Mouse (Mus musculus) lung, postnatal 0 days (tissue): ENCODE measurements around the gene Flrt1. TPM values are rescaled to one million over a fixed set of nuclear protein-coding genes. Genes with fewer than 3 reads are reported as not detected.
A peak's percentile ranks its signal among the peaks of the same experiment; 100 is the strongest.
"Not testable (repeated sequence)": the region's sequence is repeated elsewhere in the genome, so short reads cannot be mapped to it uniquely, and the experiment has no call there.

Source experiments
- ATAC-seq: fragments of 200-750 bp; cut with Nextera tagmentation; 2 replicates; pipeline ENCODE4 v1.8.0; 2017; ENCODE audit warnings: moderate library complexity
- DNase-seq: peaks from one replicate; pipeline ENCODE4 v3.0.0-alpha.2; 2016; ENCODE audit warnings: low spot score
- H3K27ac ChIP-seq: fragments of 300-500 bp; sonication (generic); 2 replicates; pipeline ENCODE4 v1.5.1; 2014; ENCODE audit warnings: antibody characterized with exemption, mild to moderate bottlenecking, low read length, mixed read lengths
- H3K27me3 ChIP-seq: fragments of 300-500 bp; sonication (generic); replicated peaks from 2 replicates; pipeline ENCODE4 v1.6.1; 2014; ENCODE audit warnings: low read length, mixed read lengths; ENCODE audit not compliant: insufficient read depth
- H3K36me3 ChIP-seq: fragments of 300-500 bp; sonication (generic); 2 replicates; pipeline ENCODE4 v1.6.1; 2014; ENCODE audit warnings: low read length, mixed read lengths; ENCODE audit not compliant: insufficient read depth
- H3K4me1 ChIP-seq: fragments of 300-500 bp; sonication (generic); 2 replicates; pipeline ENCODE4 v1.6.1; 2014; ENCODE audit warnings: antibody characterized with exemption, low read depth, low read length, mixed read lengths; ENCODE audit not compliant: insufficient read depth
- H3K4me2 ChIP-seq: fragments of 300-500 bp; sonication (generic); replicated peaks from 2 replicates; pipeline ENCODE4 v1.6.1; 2014; ENCODE audit warnings: low read depth, mild to moderate bottlenecking, low read length, moderate library complexity, mixed read lengths
- H3K4me3 ChIP-seq: fragments of 300-500 bp; sonication (generic); 2 replicates; pipeline ENCODE4 v1.5.1; 2014; ENCODE audit warnings: low read depth, low read length
- H3K9ac ChIP-seq: fragments of 300-500 bp; sonication (generic); replicated peaks from 2 replicates; pipeline ENCODE4 v1.6.1; 2014; ENCODE audit warnings: low read depth, mild to moderate bottlenecking
- H3K9me3 ChIP-seq: fragments of 300-500 bp; sonication (generic); 2 replicates; pipeline ENCODE4 v1.6.1; 2016; ENCODE audit warnings: low read length, mixed read lengths
- CTCF ChIP-seq: IDR thresholded peaks from 2 replicates; pipeline ENCODE4 v1.5.1; 2016; ENCODE audit warnings: antibody characterized with exemption, mild to moderate bottlenecking
- EP300 ChIP-seq: IDR thresholded peaks from 2 replicates; pipeline ENCODE4 v1.6.1; 2016; ENCODE audit warnings: antibody characterized with exemption, mild to moderate bottlenecking, control low read depth
- WGBS: fragments of 180-500 bp; shearing (Covaris S2); extraction: QIAGEN DNeasy Blood & Tissue Kit; methylation state at CpG from one replicate; pipeline ENCODE4 v1.1.7; 2014; 5-methylcytosine and 5-hydroxymethylcytosine counted together
- polyA plus RNA-seq: library from polyadenylated mRNA; unstranded; fragments of >200 nt; fragmentation: Nextera tagmentation; extraction: Ambion mirVana; gene quantifications from 2 replicates; pipeline ENCODE4 v1.2.1, GENCODE M21; 2015

Flrt1 gene
- polyA plus RNA-seq, 1 experiment from 2014 or later = 0.17 TPM

- WGBS = 3% methylated on average over 16 of the region's 16 CpGs
- Histone ChIP-seq H3K9ac (peak overlapping the region; percentile 51), H3K9me3 (no peaks in the 10 kb centered on the region), H3K4me2 (peak overlapping the region; percentile 99), H3K4me3 (peak overlapping the region; percentile 67), H3K36me3 (no peaks in the 10 kb centered on the region), H3K27ac (peak overlapping the region; percentile 62), H3K4me1 (peaks cover 7% of the 10 kb centered on the region; the same call in 1 of the 2 replicates), H3K27me3 (no peaks in the 10 kb centered on the region)
- ATAC-seq (peak; percentile 39), DNase-seq (peak; percentile 14)
- TF ChIP-seq EP300 (no peak), CTCF (no peak)
Measured at GRCm38 (mm10) chr19:7057126-7057721, 48.3 kb downstream of the Flrt1 start.

DNA sequence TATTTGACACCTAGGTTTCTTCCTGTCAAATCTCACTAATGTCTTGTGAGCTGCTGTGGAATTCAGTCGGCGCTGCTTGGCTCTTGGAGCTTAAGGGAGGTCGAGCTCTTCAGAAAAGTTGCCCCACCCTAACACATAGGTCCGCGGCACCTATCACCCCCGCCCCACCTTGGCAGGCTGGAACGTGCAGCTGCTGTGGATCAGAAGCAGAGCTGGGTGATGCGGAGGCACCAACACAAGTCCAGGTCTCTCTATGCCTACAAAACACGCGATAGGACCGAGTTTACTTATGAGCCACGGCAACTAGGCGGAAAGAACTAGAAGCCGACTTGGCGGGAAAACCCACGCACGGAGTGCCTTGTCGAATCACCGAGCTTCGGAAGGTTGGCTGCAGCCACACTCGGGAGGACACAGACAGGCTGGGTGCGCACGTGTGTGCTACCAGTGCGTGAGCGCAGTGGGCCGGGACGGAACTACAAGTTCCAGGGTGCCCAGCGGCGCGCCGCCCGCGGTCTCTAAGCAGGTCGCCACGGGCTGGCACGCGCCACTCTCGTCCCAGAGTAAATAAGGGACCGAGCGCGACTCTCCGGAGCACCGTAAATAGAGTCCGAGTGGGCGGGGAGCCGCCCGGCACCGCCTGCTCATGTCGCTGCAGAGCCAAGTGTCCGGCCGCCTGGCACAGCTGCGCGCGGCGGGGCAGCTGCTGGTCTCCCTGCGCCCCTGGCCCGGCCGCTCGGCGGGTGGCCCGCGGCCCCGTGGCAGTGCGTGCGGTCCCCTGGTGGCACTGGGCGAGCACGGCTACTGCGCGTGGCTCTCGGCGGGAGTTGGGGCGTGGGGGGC is 49.1 kb downstream of the Flrt1 start, which contains the start of gene Macrod1:
Gene Macrod1 (plus strand): TSS at position 563 of the 840 bp plus-strand sequence.
- Histone ChIP-seq H3K27ac (peak within 1 kb of the TSS; percentile 62), H3K4me3 (peak within 1 kb of the TSS; percentile 67), H3K27me3 (no peaks in the 10 kb centered on the region), H3K9ac (peak within 1 kb of the TSS; percentile 51), H3K4me1 (peaks cover 7% of the 10 kb centered on the region; the same call in 1 of the 2 replicates), H3K4me2 (peak within 1 kb of the TSS; percentile 99), H3K9me3 (no peaks in the 10 kb centered on the region), H3K36me3 (no peaks in the 10 kb centered on the region)
- ATAC-seq = peak; percentile 72
- peak; percentile 84 for DNase-seq
- 0 out of 2 replicates have a peak, but pooled peaks have one; percentile 10 for TF ChIP-seq CTCF
- TF ChIP-seq EP300 = no peak
- 2% methylated on average over 53 of the region's 72 CpGs for WGBS

DNA sequence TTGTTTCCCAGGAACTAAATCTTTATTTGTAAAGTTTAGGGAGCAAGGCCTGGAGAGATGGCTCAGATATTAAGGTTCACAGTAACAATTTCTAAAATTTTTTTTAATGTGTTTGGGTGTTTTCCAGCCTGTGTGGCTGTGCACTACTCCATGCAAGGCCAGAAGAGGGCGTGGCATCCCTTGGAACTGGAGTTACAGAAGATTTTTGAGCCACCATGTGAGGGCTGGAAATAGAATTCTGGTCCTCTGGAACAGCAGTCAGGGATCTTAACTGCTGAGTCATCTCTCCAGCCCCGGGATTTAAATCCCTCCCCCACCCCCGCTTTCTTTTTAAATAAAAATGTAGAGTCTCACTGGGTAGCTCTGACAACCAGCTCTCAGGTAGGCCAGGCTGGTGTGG is 50.4 kb downstream of the Flrt1 start:
- Histone ChIP-seq H3K9me3 (no peaks in the 10 kb centered on the region), H3K9ac (no peak overlapping the region), H3K27me3 (no peaks in the 10 kb centered on the region), H3K4me2 (no peak overlapping the region), H3K4me1 (peaks cover 7% of the 10 kb centered on the region; the same call in 1 of the 2 replicates), H3K36me3 (no peaks in the 10 kb centered on the region), H3K27ac (no peak overlapping the region), H3K4me3 (no peak overlapping the region)
- DNase-seq (peak; percentile 73), ATAC-seq (no peak)
- 38% methylated on average over 3 of the region's 3 CpGs for WGBS
- TF ChIP-seq CTCF (no peak), EP300 (no peak; the same call in 1 of the 2 replicates)

- Histone ChIP-seq H3K4me2 (no peak overlapping the region), H3K9ac (no peak overlapping the region), H3K27ac (no peak overlapping the region), H3K27me3 (no peaks in the 10 kb centered on the region), H3K4me1 (peaks cover 7% of the 10 kb centered on the region; the same call in 1 of the 2 replicates), H3K9me3 (no peaks in the 10 kb centered on the region), H3K4me3 (no peak overlapping the region), H3K36me3 (no peaks in the 10 kb centered on the region)
- DNase-seq (peak; percentile 81), ATAC-seq (peak; percentile 13)
- WGBS = 39% methylated on average over 10 of the region's 10 CpGs
- TF ChIP-seq CTCF = no peak
- peak; percentile 29; the same call in 1 of the 2 replicates for TF ChIP-seq EP300
Measured at GRCm38 (mm10) chr19:7054772-7055171, 50.8 kb downstream of the Flrt1 start.

DNA sequence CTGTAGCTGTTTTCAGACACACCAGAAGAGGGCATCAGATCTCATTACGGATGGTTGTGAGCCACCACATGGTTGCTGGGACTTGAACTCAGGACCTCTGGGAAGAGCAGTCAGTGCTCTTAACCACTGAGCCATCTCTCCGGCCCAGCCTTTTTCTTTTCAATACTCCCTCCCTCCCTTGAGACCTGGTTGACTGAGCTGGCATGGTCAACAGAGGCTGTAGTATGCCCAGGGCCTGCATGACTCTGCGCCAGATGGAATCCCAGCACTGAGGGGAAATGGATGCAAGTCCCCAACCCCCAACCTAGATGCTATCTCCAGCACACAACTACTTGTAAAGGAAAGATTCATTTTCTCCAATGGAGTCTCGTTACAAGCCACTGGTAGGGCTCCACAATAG is 52.1 kb downstream of the Flrt1 start:
- H3K4me2 ChIP-seq, H3K9ac ChIP-seq, H3K36me3 ChIP-seq, H3K27ac ChIP-seq, H3K4me3 ChIP-seq, H3K9me3 ChIP-seq, ATAC-seq, H3K27me3 ChIP-seq, DNase-seq, H3K4me1 ChIP-seq: not testable (repeated sequence)
- WGBS = 90% methylated on average over 4 of the region's 4 CpGs

DNA sequence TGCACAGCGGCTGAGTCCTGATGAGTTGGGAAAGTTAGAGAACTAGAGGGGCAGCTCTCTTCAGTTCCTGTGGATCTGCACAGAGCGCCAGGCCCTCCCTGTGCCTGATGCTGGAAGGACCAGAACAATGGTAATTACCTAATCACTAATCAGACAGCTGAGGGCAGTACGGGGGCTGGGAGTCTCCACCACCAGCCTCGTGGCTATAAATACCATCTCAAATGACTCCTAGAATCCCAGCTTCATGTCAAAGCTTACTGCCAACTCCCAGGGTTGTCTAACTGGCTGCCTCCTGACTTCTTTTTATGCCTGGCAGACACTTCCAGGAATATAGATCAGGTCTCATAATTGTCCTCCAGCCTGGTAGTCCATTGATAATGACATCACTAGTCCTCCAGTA is 60.8 kb downstream of the Flrt1 start:
- Histone ChIP-seq H3K27me3 (no peaks in the 10 kb centered on the region), H3K4me3 (no peak overlapping the region), H3K9ac (no peak overlapping the region), H3K4me2 (no peak overlapping the region), H3K9me3 (no peaks in the 10 kb centered on the region), H3K36me3 (no peaks in the 10 kb centered on the region), H3K4me1 (no peaks in the 10 kb centered on the region), H3K27ac (no peak overlapping the region)
- ATAC-seq (no peak), DNase-seq (no peak)
- TF ChIP-seq EP300 (no peak), CTCF (no peak)
- 46% methylated on average over 4 of the region's 4 CpGs for WGBS
